ENCODE assay signal across 16 mouse cellular contexts in the genomic region with DNA sequence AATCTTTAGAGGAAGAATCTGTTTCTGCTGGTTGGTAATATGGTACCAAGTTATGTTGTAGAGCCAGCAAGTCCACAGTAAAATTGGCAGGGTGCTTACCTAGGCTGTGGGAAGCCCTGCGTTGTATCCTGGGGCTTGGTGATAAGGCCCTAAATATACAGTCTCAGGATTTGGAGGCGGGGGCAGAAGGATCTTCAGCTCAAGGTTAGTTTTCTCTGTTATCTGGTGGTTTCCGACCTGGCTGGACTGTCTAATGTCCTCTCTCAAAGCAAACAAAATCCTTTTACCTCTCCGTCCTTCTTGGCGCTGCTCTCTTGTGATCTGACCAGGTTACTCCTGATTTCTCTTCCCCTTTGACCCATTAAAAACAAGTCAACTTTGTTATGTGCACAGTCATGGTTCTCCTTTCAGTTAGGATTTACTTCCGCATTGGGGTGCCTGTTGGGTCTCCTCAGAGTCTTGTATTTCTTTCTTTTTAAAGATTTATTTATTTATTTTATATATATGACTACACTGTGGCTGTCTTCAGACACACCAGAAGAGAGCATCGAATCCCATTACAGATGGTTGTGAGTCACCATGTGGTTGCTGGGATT. TPM values are rescaled to one million over a fixed set of nuclear protein-coding genes. Genes with fewer than 3 reads are reported as not detected.
DNase-seq lines count a peak whose midpoint lies in the region; ATAC-seq and TF ChIP-seq lines count a peak whose summit lies in the region.
"Had no signal": no experiment of that assay in that cellular context is flagged by ENCODE, and none has a peak within 500 bp of the region (broad histone marks: within the 10 kb centered on the region; RNA-seq: fewer than 3 reads in every experiment).

No protein-coding gene starts in this region.

- peaks cover 7% of the 10 kb centered on the region; the same call in 1 of the 2 replicates for H3K36me3 ChIP-seq in heart, embryonic 10.5 days
- H3K36me3 ChIP-seq in G1E (replicated peaks): peaks cover 53% of the 10 kb centered on the region
- H3K36me3 ChIP-seq in macrophage (ENCODE audit: inconsistent target): peaks cover 9% of the 10 kb centered on the region; the same call in 1 of the 2 replicates

- no peak for DNase-seq in heart, embryonic 10.5 days (ENCODE audit: low spot score)
- no peak for DNase-seq in heart, postnatal 10 days
- DNase-seq in G1E (ENCODE audit: low spot score): no peak
- no peak for DNase-seq in frontal cortex, adult 2 months (ENCODE audit: extremely low spot score in 1 of 2, low spot score in 1 of 2)
- DNase-seq in cerebellum, adult 2 months: no peak
- DNase-seq in cerebellum, adult 11 months: no peak
- DNase-seq: adrenal gland, adult 2 months; B cell, adult 2 months; cerebellum, adult 9-10 months; kidney, postnatal 14 days; lung, postnatal 4 days had no signal

- intact Hi-C loops in heart, postnatal 10 days (cut with DNase I): loop anchor here (10.0 kb wide), 1 partner anchor 372 kb away; no protein-coding TSS in a partner anchor

- peak overlapping the region; percentile 90 for H3K27ac ChIP-seq in heart, embryonic 10.5 days
- peak overlapping the region; percentile 94 for H3K27ac ChIP-seq in macrophage
- H3K27ac ChIP-seq in cerebellum, adult 2 months (ENCODE audit: insufficient read depth, low read length): no peak overlapping the region
- H3K27ac ChIP-seq: embryonic facial prominence, embryonic 15.5 days; left cerebral cortex, adult 2 months had no signal

- TF ChIP-seq CTCF in G1E (IDR thresholded peaks at IDR 0.05; ENCODE audit: low read depth, low read length): no peak
- no peak for TF ChIP-seq CTCF in cerebellum, adult 2 months (IDR thresholded peaks at IDR 0.05; ENCODE audit: borderline replicate concordance, insufficient read depth, low read depth, low read length)

- 0 out of 2 replicates have a peak, but pooled peaks cover 2% of the 10 kb centered on the region for H3K9me3 ChIP-seq in heart, embryonic 10.5 days
- no peaks in the 10 kb centered on the region; the same call in 1 of the 2 replicates for H3K9me3 ChIP-seq in G1E (replicated peaks)
- H3K9me3 ChIP-seq: embryonic facial prominence, embryonic 15.5 days had no signal

- peak overlapping the region; percentile 83; the same call in 1 of the 2 replicates for H3K4me3 ChIP-seq in heart, embryonic 10.5 days
- peak overlapping the region; percentile 98 for H3K4me3 ChIP-seq in G1E (ENCODE audit: low read depth, low read length)
- H3K4me3 ChIP-seq in macrophage (ENCODE audit: inconsistent target): peak overlapping the region; percentile 90
- H3K4me3 ChIP-seq in cerebellum, adult 2 months (replicated peaks; ENCODE audit: insufficient read depth, low read depth, low read length): no peak overlapping the region
- H3K4me3 ChIP-seq: embryonic facial prominence, embryonic 15.5 days; left cerebral cortex, adult 2 months; myocyte had no signal

- peaks cover 5% of the 10 kb centered on the region for H3K27me3 ChIP-seq in heart, embryonic 10.5 days (ENCODE audit: insufficient read depth, poor library complexity, severe bottlenecking)
- no peaks in the 10 kb centered on the region for H3K27me3 ChIP-seq in G1E (ENCODE audit: insufficient read depth, low read length)
- H3K27me3 ChIP-seq in cerebellum, adult 2 months (ENCODE audit: control insufficient read depth, insufficient read depth, low read length): no peaks in the 10 kb centered on the region
- H3K27me3 ChIP-seq: embryonic facial prominence, embryonic 15.5 days had no signal

- H3K4me1 ChIP-seq in heart, embryonic 10.5 days: peaks cover 31% of the 10 kb centered on the region
- H3K4me1 ChIP-seq in G1E (ENCODE audit: insufficient read depth, low read depth, low read length): peaks cover 77% of the 10 kb centered on the region
- no peaks in the 10 kb centered on the region for H3K4me1 ChIP-seq in cerebellum, adult 2 months (ENCODE audit: control insufficient read depth, insufficient read depth, low read length)

- H3K79me2 ChIP-seq in macrophage (ENCODE audit: inconsistent target): peaks cover 65% of the 10 kb centered on the region

- no peak for ATAC-seq in G1E (ENCODE audit: extremely low read depth, insufficient number of reproducible peaks, low FRiP score, poor library complexity, severe bottlenecking)
- peak; percentile 47 for ATAC-seq in erythroblast, adult 5-6 weeks (replicated peaks; ENCODE audit: low FRiP score, poor library complexity, severe bottlenecking)

- TF ChIP-seq POLR2A in cerebellum, adult 2 months (IDR thresholded peaks at IDR 0.05; ENCODE audit: borderline replicate concordance, insufficient read depth, low read length): no peak

- 71% methylated on average over 7 of the region's 7 CpGs for WGBS in heart, embryonic 10.5 days
- WGBS in macrophage (ENCODE audit: missing documents): 7% methylated on average over 7 of the region's 7 CpGs
- WGBS in cerebellum, adult 2 months: 94% methylated on average over 7 of the region's 7 CpGs

RNA-seq across cellular contexts. Expression of gene Creg1, which starts 2.8 kb away (rescaled TPM):
- polyA plus RNA-seq in heart, embryonic 10.5 days (2016; fragmentation: Nextera tagmentation; extraction: Ambion mirVana): 76.2 and 85.1 TPM in 2 replicates
- 10 to 100 TPM; 34.8 to 36.1 TPM for total RNA-seq in heart, postnatal 10 days (2021)
- 514 and 555 TPM in 2 replicates for total RNA-seq in G1E (2014; fragmentation: Nextera tagmentation)
- 239 and 269 TPM in 2 replicates for total RNA-seq in G1E (2017)
- 139 and 160 TPM in 2 replicates for polyA plus RNA-seq in G1E (2012)
- total RNA-seq in erythroblast, adult 5-6 weeks (2015; ENCODE audit: low replicate concordance): 921 and 924 TPM in 2 replicates
- 849 and 890 TPM in 2 replicates for total RNA-seq in erythroblast, adult 5-6 weeks (2017; ENCODE audit: low replicate concordance)
- 100 to 1,000 TPM in 3 of 26 experiments, 10 to 100 TPM in 23; 17.4 to 124 (median 36.1) TPM for total RNA-seq in macrophage (2018; cell fraction: chromatin; rRNA removed)
- total RNA-seq in macrophage (2018; cell fraction: cytosol; rRNA removed): 100 to 1,000 TPM; 262 to 745 (median 448) TPM
- total RNA-seq in macrophage (2018; cell fraction: nucleus; rRNA removed): 100 to 1,000 TPM in 25 of 26 experiments, 10 to 100 TPM in 1; 72.5 to 401 (median 197) TPM
- polyA plus RNA-seq in macrophage (2018): 629 to 1,120 TPM (median 845 TPM) in 3 replicates
- 33.9 and 36.1 TPM in 2 replicates for polyA plus RNA-seq in frontal cortex, adult 2 months (2012; rRNA removed)
- 51.0 and 57.3 TPM in 2 replicates for polyA plus RNA-seq in cerebellum, adult 2 months (2012; rRNA removed)

RNA-seq across cellular contexts. Expression of gene Cd247, which starts 22.1 kb away (rescaled TPM):
- polyA plus RNA-seq in heart, embryonic 10.5 days (2016; fragmentation: Nextera tagmentation; extraction: Ambion mirVana): 0.23 and 0.38 TPM in 2 replicates
- 1 to 10 TPM; 1.7 TPM for total RNA-seq in heart, postnatal 10 days (2021)
- total RNA-seq in G1E (2014; fragmentation: Nextera tagmentation): 1.1 and 3.3 TPM in 2 replicates
- total RNA-seq in G1E (2017): 1.0 and 1.4 TPM in 2 replicates
- polyA plus RNA-seq in G1E (2012): 0.96 and 1.6 TPM in 2 replicates
- total RNA-seq in erythroblast, adult 5-6 weeks (2015; ENCODE audit: low replicate concordance): 1.0 TPM in 1 of 2 replicates, not detected in the other
- 0.68 and 4.2 TPM in 2 replicates for total RNA-seq in erythroblast, adult 5-6 weeks (2017; ENCODE audit: low replicate concordance)
- total RNA-seq in macrophage (2018; cell fraction: chromatin; rRNA removed): 1 to 10 TPM in 5 of 26 experiments, under 1 TPM in 9, not detected in 12; 0.41 to 2.5 (median 0.95) TPM
- total RNA-seq in macrophage (2018; cell fraction: cytosol; rRNA removed): under 1 TPM in 13 of 26 experiments, not detected in 13; 0.08 to 0.76 (median 0.19) TPM
- 1 to 10 TPM in 2 of 26 experiments, under 1 TPM in 11, not detected in 13; 0.28 to 1.6 (median 0.60) TPM for total RNA-seq in macrophage (2018; cell fraction: nucleus; rRNA removed)
- 0.13 TPM in 1 of 3 replicates, not detected in the others for polyA plus RNA-seq in macrophage (2018)
- polyA plus RNA-seq in frontal cortex, adult 2 months (2012; rRNA removed): 0.26 and 0.44 TPM in 2 replicates
- polyA plus RNA-seq in cerebellum, adult 2 months (2012; rRNA removed): 0.24 and 0.29 TPM in 2 replicates
- total RNA-seq: left cerebral cortex, adult 2 months had no signal
- polyA plus RNA-seq: myocyte had no signal

RNA-seq across cellular contexts. Expression of gene Rcsd1, which starts 56.8 kb away (rescaled TPM):
- polyA plus RNA-seq in heart, embryonic 10.5 days (2016; fragmentation: Nextera tagmentation; extraction: Ambion mirVana): 100 and 130 TPM in 2 replicates
- total RNA-seq in heart, postnatal 10 days (2021): 100 to 1,000 TPM; 112 to 114 TPM
- total RNA-seq in G1E (2014; fragmentation: Nextera tagmentation) (14.2 and 16.1 TPM in 2 replicates), G1E (2017) (15.8 and 15.9 TPM in 2 replicates)
- polyA plus RNA-seq in G1E (2012) (24.9 and 27.3 TPM in 2 replicates), macrophage (2018) (32.5 to 46.6 TPM (median 34.4 TPM) in 3 replicates)
- total RNA-seq in erythroblast, adult 5-6 weeks (2015; ENCODE audit: low replicate concordance): 20.0 and 25.5 TPM in 2 replicates
- 27.2 and 29.6 TPM in 2 replicates for total RNA-seq in erythroblast, adult 5-6 weeks (2017; ENCODE audit: low replicate concordance)
- 100 to 1,000 TPM in 13 of 26 experiments, 10 to 100 TPM in 13; 33.2 to 495 (median 91.1) TPM for total RNA-seq in macrophage (2018; cell fraction: chromatin; rRNA removed)
- 100 to 1,000 TPM in 2 of 26 experiments, 10 to 100 TPM in 24; 28.4 to 135 (median 32.6) TPM for total RNA-seq in macrophage (2018; cell fraction: cytosol; rRNA removed)
- total RNA-seq in macrophage (2018; cell fraction: nucleus; rRNA removed): 100 to 1,000 TPM in 13 of 26 experiments, 10 to 100 TPM in 13; 41.9 to 410 (median 106) TPM
- polyA plus RNA-seq in frontal cortex, adult 2 months (2012; rRNA removed): 6.2 and 6.8 TPM in 2 replicates
- polyA plus RNA-seq in cerebellum, adult 2 months (2012; rRNA removed): 3.8 and 4.6 TPM in 2 replicates
